Mouse (Mus musculus): ENCODE data around the gene Glcci1.

The Glcci1 gene

GRCm38 (mm10) chr6:8509551-8509950 is at the start of gene Glcci1:
Glcci1 (plus strand) TSS chr6:8509600.
- whole genome bisulfite sequencing, result under 1% methylated on average over 25 of the region's 69 CpGs

- WGBS, result 96% methylated on average over 2 of the region's 2 CpGs
These were observed 47.0 kb upstream of the Glcci1 start for GRCm38 (mm10) chr6:8462447-8462846.

DNA sequence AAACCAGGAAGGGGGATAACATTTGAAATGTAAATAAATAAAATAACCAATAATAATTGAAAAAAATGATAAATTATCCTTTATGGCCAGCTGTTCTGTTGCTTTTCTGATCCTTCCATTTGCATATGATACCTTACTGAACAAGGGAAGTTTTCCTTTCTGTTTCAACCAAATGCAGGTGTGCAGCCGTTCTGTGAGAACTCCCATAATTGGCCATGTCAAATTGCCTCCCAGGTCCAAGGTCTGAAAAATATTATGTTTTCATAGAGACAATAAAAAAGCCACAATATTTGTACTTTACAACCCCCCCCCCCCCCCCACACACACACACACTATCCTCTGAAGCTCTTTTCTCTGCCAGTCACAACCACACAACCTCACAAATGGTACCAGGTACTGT is 44.0 kb upstream of the Glcci1 start:
- WGBS, result 93% methylated on average over 1 of the region's 1 CpGs

DNA sequence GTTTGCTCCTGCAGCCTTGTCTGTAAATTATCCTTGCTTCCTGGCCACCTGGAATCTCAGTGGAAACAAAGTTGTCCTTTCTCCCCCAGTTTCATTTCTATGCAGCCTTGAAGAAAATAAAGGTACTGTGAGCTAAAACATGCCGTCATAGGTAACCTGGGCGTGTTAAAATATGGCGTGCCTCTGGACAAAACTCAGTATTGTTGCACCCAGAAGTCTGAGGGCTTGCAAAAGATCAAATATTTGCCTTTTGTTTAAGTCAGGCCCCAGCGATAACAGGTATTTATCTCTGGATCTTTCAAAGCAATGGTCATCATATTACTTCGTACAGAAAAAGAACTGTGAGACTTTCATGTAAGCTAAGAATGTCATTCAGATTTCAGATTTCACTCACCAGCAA is 43.4 kb upstream of the Glcci1 start:
- 86% methylated on average over 5 of the region's 5 CpGs for WGBS

- WGBS, result 45% methylated on average over 10 of the region's 10 CpGs
These were observed 41.6 kb upstream of the Glcci1 start for GRCm38 (mm10) chr6:8467667-8468337.

DNA sequence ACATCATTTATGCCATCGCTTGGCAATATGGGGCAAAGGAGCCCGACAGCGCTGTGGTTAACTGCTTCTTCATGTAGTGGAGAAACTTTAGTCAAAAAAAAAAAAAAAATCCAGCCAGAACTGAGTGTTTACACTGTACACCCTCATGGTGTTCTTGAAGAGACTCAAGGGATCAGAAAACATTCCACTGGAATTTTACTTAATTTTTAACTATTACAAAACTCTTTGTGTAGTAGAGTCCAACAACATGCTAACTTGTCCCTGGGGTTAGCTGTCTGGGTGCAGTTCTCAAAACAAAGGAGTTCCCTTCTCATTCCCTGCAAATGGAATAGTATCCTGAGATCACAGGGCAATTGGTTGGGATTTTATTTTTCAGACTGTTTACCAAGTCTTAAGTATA is 39.5 kb upstream of the Glcci1 start:
- whole genome bisulfite sequencing, result 93% methylated on average over 3 of the region's 3 CpGs

DNA sequence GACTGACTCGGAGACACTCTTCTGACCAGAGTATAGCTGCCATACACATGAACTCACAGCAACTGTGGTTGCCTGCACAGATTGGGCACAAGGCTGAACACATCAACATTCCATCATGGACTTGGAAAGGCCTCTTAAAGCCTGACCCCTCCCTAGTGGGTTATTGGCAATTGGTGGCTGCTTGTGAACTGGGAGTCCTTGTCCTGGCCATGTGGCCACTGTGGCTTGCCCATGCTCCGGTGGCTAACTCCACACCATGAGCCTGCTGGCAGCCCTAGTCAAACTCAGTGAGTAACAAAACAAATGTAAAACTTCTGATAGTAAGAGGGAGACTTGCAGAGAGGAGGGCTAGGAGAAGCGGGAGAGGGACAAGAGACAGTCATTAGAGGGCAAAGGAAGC is 37.3 kb upstream of the Glcci1 start:
- WGBS, result 86% methylated on average over 3 of the region's 3 CpGs

GRCm38 (mm10) chr6:8472915-8473314 is 36.5 kb upstream of the Glcci1 start:
- 74% methylated on average over 5 of the region's 5 CpGs for WGBS

DNA sequence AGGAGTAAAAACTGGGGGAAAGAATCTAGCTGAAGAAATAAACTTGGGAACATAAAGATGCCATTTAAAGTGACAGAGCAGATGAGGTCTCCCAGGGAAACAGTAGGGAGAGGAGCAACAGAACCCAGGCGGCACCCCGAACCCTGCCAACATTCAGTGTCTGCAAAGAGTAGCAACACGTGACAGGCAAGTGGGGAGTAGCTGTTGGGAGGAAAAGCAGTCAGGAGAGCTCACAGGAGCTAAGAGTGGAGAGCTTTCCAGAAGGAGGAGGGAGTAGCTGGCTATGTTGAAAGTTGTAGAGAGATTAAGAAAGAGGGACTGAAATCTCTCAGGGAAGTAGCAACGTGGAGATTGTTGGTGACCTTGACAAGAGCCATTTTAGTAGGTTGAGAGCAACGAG is 35.9 kb upstream of the Glcci1 start:
- WGBS, result 37% methylated on average over 5 of the region's 5 CpGs

DNA sequence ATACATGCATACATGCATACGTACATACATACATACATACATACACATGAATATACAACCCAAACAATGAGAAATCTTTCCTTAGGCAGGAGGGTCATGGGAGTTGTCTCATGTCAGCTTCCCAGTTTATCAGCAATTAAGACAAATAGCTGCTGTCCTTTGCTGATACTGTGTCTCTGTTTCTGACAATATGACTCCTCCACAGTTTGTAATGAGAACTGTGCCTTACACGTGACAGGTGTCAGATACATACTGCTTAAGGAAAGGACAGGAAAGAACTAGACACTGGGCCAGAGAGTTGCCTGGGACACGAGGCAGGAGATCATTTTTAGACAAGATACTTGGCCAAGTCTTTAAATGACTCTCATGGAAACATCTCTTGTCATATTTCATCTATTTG is 35.1 kb upstream of the Glcci1 start:
- 82% methylated on average over 3 of the region's 3 CpGs for WGBS

GRCm38 (mm10) chr6:8474820-8475219 is 34.6 kb upstream of the Glcci1 start:
- WGBS, result 73% methylated on average over 4 of the region's 4 CpGs

GRCm38 (mm10) chr6:8479176-8479575 is 30.2 kb upstream of the Glcci1 start:
- 86% methylated on average over 1 of the region's 1 CpGs for WGBS

- 95% methylated on average over 17 of the region's 17 CpGs for WGBS
These were observed 24.7 kb upstream of the Glcci1 start for GRCm38 (mm10) chr6:8484437-8485275.

DNA sequence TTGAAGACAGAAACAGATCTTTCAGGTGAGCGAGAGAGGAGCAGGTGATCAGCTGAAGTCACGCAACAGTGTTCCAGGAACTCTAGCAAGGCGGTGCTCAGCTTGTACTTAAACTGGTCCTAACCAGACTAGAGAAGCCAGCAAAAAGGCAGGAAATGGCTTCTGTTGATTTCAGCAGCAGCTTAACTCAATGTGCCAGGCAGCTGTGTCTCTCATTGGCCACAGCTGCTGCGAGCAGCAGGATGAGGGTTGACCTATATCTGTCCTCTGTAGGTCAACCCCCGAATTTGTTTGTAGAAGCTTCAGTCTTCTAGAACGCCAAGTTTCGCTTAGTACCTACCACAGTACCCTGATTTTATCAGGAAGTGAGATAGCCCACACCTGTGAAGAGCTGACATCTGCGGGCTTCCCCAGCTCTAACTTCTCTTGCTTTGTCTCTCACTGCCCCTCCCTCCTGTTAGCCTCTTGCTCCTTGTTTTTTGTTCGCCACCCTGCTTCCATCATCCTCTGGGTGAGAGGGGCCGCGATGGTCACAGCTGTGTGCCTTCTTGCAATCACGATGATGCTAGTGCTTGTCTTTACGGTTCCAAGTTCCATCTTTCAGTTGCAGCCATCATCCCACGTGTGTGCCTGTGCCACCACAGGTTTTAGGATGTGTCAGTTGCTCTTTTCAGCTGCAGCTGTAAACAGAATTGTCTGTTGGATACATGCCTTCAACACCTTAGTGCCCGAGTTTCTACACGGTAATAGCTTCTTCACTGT is 23.8 kb upstream of the Glcci1 start:
- 79% methylated on average over 16 of the region's 16 CpGs for WGBS

DNA sequence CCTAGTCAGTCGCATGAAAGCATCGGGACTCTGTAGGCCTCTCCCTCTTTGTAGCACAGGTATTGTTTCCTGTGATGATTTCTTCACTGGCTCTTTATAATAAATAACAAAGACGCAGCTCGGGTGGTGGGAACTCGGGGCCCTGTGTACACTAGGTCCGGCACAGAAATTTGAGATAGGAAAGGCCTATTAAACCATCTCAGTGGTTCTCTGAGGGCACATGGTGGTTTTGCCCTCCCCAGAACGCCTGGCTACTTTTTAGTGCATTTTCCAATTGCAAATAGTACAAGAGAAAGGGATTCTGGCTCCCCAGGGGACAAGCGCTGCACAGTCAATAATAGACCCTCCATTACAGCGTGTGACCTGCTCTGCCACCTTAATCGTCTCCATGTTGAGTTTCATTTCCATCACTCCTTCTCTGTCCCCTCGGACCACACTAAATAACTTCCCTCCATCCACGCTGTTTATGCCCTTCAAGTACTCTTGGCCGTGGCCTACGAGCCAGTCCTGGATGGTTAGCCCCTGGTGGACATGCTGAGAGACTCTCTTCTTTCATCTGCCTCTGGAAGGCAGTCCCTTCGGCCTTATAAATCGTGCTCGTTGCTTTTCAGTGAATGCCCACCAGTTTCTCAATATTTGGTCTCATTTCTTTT is 22.9 kb upstream of the Glcci1 start:
- WGBS, result 86% methylated on average over 17 of the region's 17 CpGs

- 71% methylated on average over 20 of the region's 20 CpGs for WGBS
These were observed 22.2 kb upstream of the Glcci1 start for GRCm38 (mm10) chr6:8487044-8487853.

- WGBS, result 84% methylated on average over 5 of the region's 5 CpGs
These were observed 21.2 kb upstream of the Glcci1 start for GRCm38 (mm10) chr6:8488249-8488648.

- 87% methylated on average over 7 of the region's 7 CpGs for WGBS
These were observed 20.1 kb upstream of the Glcci1 start for GRCm38 (mm10) chr6:8489266-8489665.

DNA sequence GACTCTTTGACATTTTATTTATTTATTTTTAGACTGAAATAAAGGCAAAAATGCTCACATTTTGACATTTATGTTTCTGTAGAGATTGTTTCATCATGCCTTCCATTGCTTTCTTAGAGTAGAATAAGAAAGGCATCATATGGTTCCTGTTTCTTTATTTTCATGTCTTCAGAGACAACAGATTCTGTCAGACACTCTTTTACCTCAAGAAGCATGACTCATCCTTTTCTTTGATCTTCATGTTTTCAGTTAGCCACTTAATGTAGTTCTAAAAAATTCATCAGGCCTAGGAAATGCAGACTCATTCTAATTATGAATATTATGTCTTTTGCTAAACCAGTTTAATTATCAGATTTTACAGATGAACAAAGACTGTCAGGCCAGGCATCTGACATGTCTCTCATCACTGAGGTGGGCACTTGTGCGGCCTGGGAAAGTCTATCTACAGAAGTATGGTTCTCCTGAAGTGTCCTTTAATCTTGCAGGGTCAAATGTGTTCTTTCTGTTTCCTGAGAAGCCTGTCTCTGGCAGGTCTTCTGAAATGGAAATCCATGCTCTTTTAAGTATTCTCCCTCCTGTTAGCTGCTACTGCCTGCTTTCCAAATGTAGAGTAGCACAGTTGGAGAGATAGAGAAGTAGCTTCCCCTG is 19.3 kb upstream of the Glcci1 start:
- 97% methylated on average over 1 of the region's 1 CpGs for WGBS

GRCm38 (mm10) chr6:8492248-8492647 is 17.2 kb upstream of the Glcci1 start:
- WGBS, result 90% methylated on average over 3 of the region's 3 CpGs
